Mouse (Mus musculus): ENCODE measurements around the gene Abhd16b. TPM values are rescaled to one million over a fixed set of nuclear protein-coding genes. Genes with fewer than 3 reads are reported as not detected.
A peak's percentile ranks its signal among the peaks of the same experiment; 100 is the strongest.

Gene Abhd16b
- total and polyA plus RNA-seq, 3 experiments, result 0.08 TPM; not detected in 2

- H3K4me3 ChIP-seq (ENCODE audit: control insufficient read depth in 1 of 2, insufficient read depth in 1 of 2, low read depth in 2 of 2, low read length in 2 of 2), result peak within 1 kb of the TSS; percentile 60 to 64
- no peaks in the 10 kb centered on the region for H3K36me3 ChIP-seq (ENCODE audit: control insufficient read depth in 1 of 2, insufficient read depth in 2 of 2, low read length in 2 of 2)
- H3K4me1 ChIP-seq (ENCODE audit: control insufficient read depth in 1 of 2, insufficient read depth in 2 of 2, low read length in 2 of 2), result no peaks in the 10 kb centered on the region
- DNase-seq (ENCODE audit: low read depth, low spot score), result peak; percentile 54
- peak within 1 kb of the TSS; percentile 61 for H3K9ac ChIP-seq (ENCODE audit: control insufficient read depth, low read depth, low read length, poor library complexity, severe bottlenecking)
- H3K9me3 ChIP-seq (replicated peaks; ENCODE audit: insufficient read depth, low read length), result no peaks in the 10 kb centered on the region
- H3K27ac ChIP-seq (ENCODE audit: control insufficient read depth, low read depth, low read length), result no peak within 1 kb of the TSS
- H3K79me2 ChIP-seq (ENCODE audit: control insufficient read depth, insufficient read depth, low read length, poor library complexity), result no peaks in the 10 kb centered on the region
- TF ChIP-seq SIN3A (IDR thresholded peaks at IDR 0.05; ENCODE audit: low read length), result no peak
- TF ChIP-seq ZNF384 (IDR thresholded peaks at IDR 0.05; ENCODE audit: low read depth, low read length), result no peak
- no peak for TF ChIP-seq MAZ (IDR thresholded peaks at IDR 0.05; ENCODE audit: low read depth, low read length)
- peaks cover 12 to 26% of the 10 kb centered on the region in 2 experiments for H3K27me3 ChIP-seq (ENCODE audit: control insufficient read depth in 1 of 2, insufficient read depth in 2 of 2, low read length in 2 of 2)
Measured at GRCm38 (mm10) chr2:181459153-181459672, 33.8 kb upstream of the Abhd16b start, which contains the start of gene Zbtb46. Gene Zbtb46 (minus strand): TSS chr2:181459426.

DNA sequence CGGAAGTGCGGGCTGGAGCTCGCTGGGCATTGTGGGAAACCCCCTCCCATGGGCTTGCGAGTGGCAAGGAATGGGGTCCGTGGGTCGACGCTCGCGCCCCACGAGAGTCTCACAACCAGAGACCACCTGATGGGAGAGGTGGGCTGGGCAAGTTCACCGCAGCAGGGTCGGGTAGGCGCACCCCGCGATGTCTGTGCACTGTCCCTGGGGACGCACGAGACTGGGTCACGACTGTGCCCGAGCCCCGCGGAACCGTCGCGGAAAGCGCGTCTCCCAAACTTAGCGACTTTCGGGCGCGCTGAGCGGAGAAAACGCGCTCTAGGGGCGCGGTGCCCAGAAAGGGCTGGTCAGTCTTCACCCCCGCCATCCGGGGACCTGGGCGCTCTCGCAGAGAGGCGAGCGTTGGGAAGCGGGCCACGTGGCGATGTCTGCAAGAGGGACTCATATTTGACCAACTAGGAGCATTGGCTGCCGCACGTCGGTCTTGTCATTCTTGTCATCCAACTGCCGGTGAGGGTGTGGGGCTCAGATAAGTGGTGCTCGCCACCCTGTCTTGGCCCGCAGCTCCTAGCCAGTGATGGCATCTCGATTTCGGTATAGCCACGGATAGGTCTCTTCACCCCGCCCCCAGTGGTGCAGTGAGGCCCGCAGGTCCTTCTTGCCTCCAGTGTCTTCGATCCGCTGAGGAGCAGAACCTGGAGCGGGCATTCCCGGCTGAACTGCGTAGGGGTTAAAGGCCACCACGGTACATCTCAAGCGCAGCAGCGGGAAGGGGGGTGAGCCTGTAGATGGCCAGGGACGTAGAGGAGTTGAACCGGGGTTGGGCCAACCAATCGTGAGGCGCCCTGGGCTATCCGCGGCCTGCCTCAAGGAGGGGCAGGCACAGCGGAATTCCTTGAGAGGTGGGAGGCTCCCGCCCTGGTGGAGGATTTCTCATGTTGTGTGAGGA is 33.1 kb upstream of the Abhd16b start:
- Histone ChIP-seq H3K27me3 (ENCODE audit: control insufficient read depth in 1 of 2, insufficient read depth in 2 of 2, low read length in 2 of 2) (peaks cover 12 to 23% of the 10 kb centered on the region in 2 experiments), H3K4me1 (ENCODE audit: control insufficient read depth in 1 of 2, insufficient read depth in 2 of 2, low read length in 2 of 2) (no peaks in the 10 kb centered on the region), H3K4me3 (ENCODE audit: control insufficient read depth in 1 of 2, insufficient read depth in 1 of 2, low read depth in 2 of 2, low read length in 2 of 2) (peak overlapping the region; percentile 30 to 47; a peak in 2 of 4 replicates), H3K79me2 (ENCODE audit: control insufficient read depth, insufficient read depth, low read length, poor library complexity) (no peaks in the 10 kb centered on the region), H3K9ac (ENCODE audit: control insufficient read depth, low read depth, low read length, poor library complexity, severe bottlenecking) (peak overlapping the region; percentile 39; the same call in 1 of the 2 replicates), H3K9me3 (replicated peaks; ENCODE audit: insufficient read depth, low read length) (no peaks in the 10 kb centered on the region), H3K27ac (ENCODE audit: control insufficient read depth, low read depth, low read length) (no peak overlapping the region), H3K36me3 (ENCODE audit: control insufficient read depth in 1 of 2, insufficient read depth in 2 of 2, low read length in 2 of 2) (no peaks in the 10 kb centered on the region)
- peak; percentile 17 for DNase-seq (ENCODE audit: low read depth, low spot score)
- TF ChIP-seq KAT2A (conservative IDR thresholded peaks at IDR 0.05; ENCODE audit: low read depth, low read length) (no peak), POLR2A (IDR thresholded peaks at IDR 0.05; ENCODE audit: control insufficient read depth in 1 of 2, insufficient read depth in 1 of 2, low read depth in 1 of 2, low read length in 2 of 2, poor library complexity in 1 of 2) (0 out of 4 replicates have a peak, but pooled peaks of 1 of the 2 experiments have one; percentile 4)

- DNase-seq (ENCODE audit: low read depth, low spot score), result no peak
- H3K9me3 ChIP-seq (replicated peaks; ENCODE audit: insufficient read depth, low read length), result no peaks in the 10 kb centered on the region
- H3K79me2 ChIP-seq (ENCODE audit: control insufficient read depth, insufficient read depth, low read length, poor library complexity), result no peaks in the 10 kb centered on the region
- H3K4me3 ChIP-seq (ENCODE audit: control insufficient read depth in 1 of 2, insufficient read depth in 1 of 2, low read depth in 2 of 2, low read length in 2 of 2), result no peak overlapping the region
- H3K36me3 ChIP-seq (ENCODE audit: control insufficient read depth in 1 of 2, insufficient read depth in 2 of 2, low read length in 2 of 2), result no peaks in the 10 kb centered on the region
- no peak overlapping the region for H3K27ac ChIP-seq (ENCODE audit: control insufficient read depth, low read depth, low read length)
- no peaks in the 10 kb centered on the region for H3K4me1 ChIP-seq (ENCODE audit: control insufficient read depth in 1 of 2, insufficient read depth in 2 of 2, low read length in 2 of 2)
- peaks cover 18 to 35% of the 10 kb centered on the region in 2 experiments for H3K27me3 ChIP-seq (ENCODE audit: control insufficient read depth in 1 of 2, insufficient read depth in 2 of 2, low read length in 2 of 2)
- no peak for TF ChIP-seq USF2 (IDR thresholded peaks at IDR 0.05; ENCODE audit: borderline replicate concordance in 1 of 2, insufficient read depth in 1 of 2, low read depth in 1 of 2, low read length in 2 of 2)
- H3K9ac ChIP-seq (ENCODE audit: control insufficient read depth, low read depth, low read length, poor library complexity, severe bottlenecking), result no peak overlapping the region
Measured at GRCm38 (mm10) chr2:181461536-181462100, 31.4 kb upstream of the Abhd16b start.

Measured in MEL (cell line).